In the genomic region with DNA sequence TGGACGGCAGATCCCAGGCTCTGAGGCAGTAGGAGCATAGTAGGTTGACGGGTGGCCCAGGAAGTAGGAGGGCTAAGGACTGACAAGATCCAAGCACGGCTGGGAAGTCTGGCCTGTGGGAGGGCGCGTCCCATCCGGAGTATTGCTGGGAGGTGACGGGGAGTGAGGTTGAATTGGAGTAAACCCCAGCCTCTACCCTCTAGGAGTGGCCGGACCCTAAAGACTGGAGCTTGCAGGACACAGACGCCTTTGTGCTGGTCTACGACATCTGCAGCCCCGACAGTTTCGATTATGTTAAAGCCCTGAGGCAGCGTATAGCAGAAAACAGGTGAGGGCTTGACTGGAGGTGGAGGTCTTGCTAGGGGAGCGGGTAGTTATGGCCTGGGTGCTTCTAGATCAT, we compare ENCODE assay signal across 8 mouse cellular contexts. TPM values are rescaled to one million over a fixed set of nuclear protein-coding genes. Genes with fewer than 3 reads are reported as not detected.
DNase-seq lines count a peak whose midpoint lies in the region; ATAC-seq and TF ChIP-seq lines count a peak whose summit lies in the region.

No protein-coding gene starts in this region.

- WGBS in forebrain, embryonic 10.5 days, result 22% methylated on average over 14 of the region's 14 CpGs
- whole genome bisulfite sequencing in forebrain, postnatal 0 days, result 31% methylated on average over 14 of the region's 14 CpGs
- WGBS in kidney, embryonic 16.5 days, result 20% methylated on average over 14 of the region's 14 CpGs
- WGBS in stomach, embryonic 15.5 days, result 21% methylated on average over 14 of the region's 14 CpGs
- WGBS in stomach, postnatal 0 days, result 34% methylated on average over 14 of the region's 14 CpGs

- 0 out of 2 replicates have a peak overlapping the region, but pooled peaks have one; percentile 13 for H3K4me3 ChIP-seq in forebrain, embryonic 10.5 days
- no peak overlapping the region for H3K4me3 ChIP-seq in forebrain, postnatal 0 days (ENCODE audit: low read depth, low read length)
- no peak overlapping the region for H3K4me3 ChIP-seq in kidney, embryonic 16.5 days (ENCODE audit: low read length)
- H3K4me3 ChIP-seq in stomach, embryonic 15.5 days (replicated peaks), result 0 out of 2 replicates have a peak overlapping the region, but pooled peaks have one; percentile 2
- no peak overlapping the region for H3K4me3 ChIP-seq in stomach, postnatal 0 days (ENCODE audit: low read depth, low read length)

- H3K4me1 ChIP-seq in forebrain, embryonic 10.5 days, result peaks cover 86% of the 10 kb centered on the region
- peaks cover 27% of the 10 kb centered on the region for H3K4me1 ChIP-seq in forebrain, postnatal 0 days (ENCODE audit: insufficient read depth)
- peaks cover 68% of the 10 kb centered on the region for H3K4me1 ChIP-seq in kidney, embryonic 16.5 days (ENCODE audit: insufficient read depth, low read length)
- peaks cover 64% of the 10 kb centered on the region for H3K4me1 ChIP-seq in stomach, embryonic 15.5 days
- peaks cover 23% of the 10 kb centered on the region for H3K4me1 ChIP-seq in stomach, postnatal 0 days (replicated peaks; ENCODE audit: control insufficient read depth, insufficient read depth)

- DNase-seq in forebrain, embryonic 10.5 days (ENCODE audit: extremely low spot score, low spot score), result peak; percentile 28
- DNase-seq in forebrain, postnatal 0 days, result no peak
- DNase-seq in kidney, adult 18-20 months, result no peak
- DNase-seq in stomach, postnatal 0 days (ENCODE audit: low spot score), result no peak
- DNase-seq in testis, postnatal 14 days (ENCODE audit: low spot score), result peak; percentile 45
- no peak for DNase-seq in adipocyte (ENCODE audit: low spot score)

- no peak overlapping the region for H3K27ac ChIP-seq in forebrain, embryonic 10.5 days
- no peak overlapping the region for H3K27ac ChIP-seq in forebrain, postnatal 0 days (ENCODE audit: low read depth, low read length)
- no peak overlapping the region for H3K27ac ChIP-seq in kidney, embryonic 16.5 days (ENCODE audit: low read length)
- no peak overlapping the region for H3K27ac ChIP-seq in stomach, embryonic 15.5 days
- no peak overlapping the region for H3K27ac ChIP-seq in stomach, postnatal 0 days (replicated peaks)

- TF ChIP-seq EP300 in stomach, postnatal 0 days (optimal IDR thresholded peaks at IDR 0.05), result no peak

- H3K27me3 ChIP-seq in forebrain, embryonic 10.5 days (ENCODE audit: poor library complexity, severe bottlenecking), result peaks cover 96% of the 10 kb centered on the region
- peaks cover 50% of the 10 kb centered on the region for H3K27me3 ChIP-seq in forebrain, postnatal 0 days (ENCODE audit: insufficient read depth, low read length)
- peaks cover 48% of the 10 kb centered on the region for H3K27me3 ChIP-seq in kidney, embryonic 16.5 days (ENCODE audit: insufficient read depth, low read length)
- peaks cover 64% of the 10 kb centered on the region for H3K27me3 ChIP-seq in stomach, embryonic 15.5 days (replicated peaks)
- H3K27me3 ChIP-seq in stomach, postnatal 0 days (ENCODE audit: control insufficient read depth, insufficient read depth, low read length), result peaks cover 10% of the 10 kb centered on the region; the same call in 1 of the 2 replicates

- peaks cover 10% of the 10 kb centered on the region; the same call in 1 of the 2 replicates for H3K36me3 ChIP-seq in forebrain, embryonic 10.5 days (replicated peaks)
- peaks cover 8% of the 10 kb centered on the region; the same call in 1 of the 2 replicates for H3K36me3 ChIP-seq in forebrain, postnatal 0 days (ENCODE audit: insufficient read depth)
- no peaks in the 10 kb centered on the region for H3K36me3 ChIP-seq in kidney, embryonic 16.5 days (ENCODE audit: insufficient read depth, low read length)
- no peaks in the 10 kb centered on the region for H3K36me3 ChIP-seq in stomach, embryonic 15.5 days
- peaks cover 3% of the 10 kb centered on the region; the same call in 1 of the 2 replicates for H3K36me3 ChIP-seq in stomach, postnatal 0 days (ENCODE audit: control insufficient read depth, insufficient read depth, low read length)

- H3K4me2 ChIP-seq in forebrain, postnatal 0 days (ENCODE audit: low read depth), result no peak overlapping the region
- 0 out of 2 replicates have a peak overlapping the region, but pooled peaks have one; percentile 7 for H3K4me2 ChIP-seq in kidney, embryonic 16.5 days (replicated peaks; ENCODE audit: low read depth, low read length)
- H3K4me2 ChIP-seq in stomach, embryonic 15.5 days, result no peak overlapping the region; the same call in 1 of the 2 replicates
- no peak overlapping the region; the same call in 1 of the 2 replicates for H3K4me2 ChIP-seq in stomach, postnatal 0 days (replicated peaks; ENCODE audit: low read depth)

- ATAC-seq in forebrain, postnatal 0 days, result no peak
- ATAC-seq in kidney, embryonic 16.5 days (ENCODE audit: low FRiP score, low TSS enrichment), result no peak
- ATAC-seq in stomach, embryonic 15.5 days (ENCODE audit: insufficient read depth, low FRiP score, low read depth), result no peak
- no peak for ATAC-seq in stomach, postnatal 0 days (ENCODE audit: low FRiP score, low TSS enrichment)

- no peaks in the 10 kb centered on the region for H3K9me3 ChIP-seq in forebrain, embryonic 10.5 days
- no peaks in the 10 kb centered on the region for H3K9me3 ChIP-seq in forebrain, postnatal 0 days (ENCODE audit: low read length)
- H3K9me3 ChIP-seq in kidney, embryonic 16.5 days (ENCODE audit: low read length), result no peaks in the 10 kb centered on the region
- H3K9me3 ChIP-seq in stomach, embryonic 15.5 days, result no peaks in the 10 kb centered on the region
- no peaks in the 10 kb centered on the region for H3K9me3 ChIP-seq in stomach, postnatal 0 days (ENCODE audit: control insufficient read depth, low read length)

- no peak for TF ChIP-seq CTCF in forebrain, postnatal 0 days (IDR thresholded peaks at IDR 0.05; ENCODE audit: low read depth)
- no peak for TF ChIP-seq CTCF in stomach, postnatal 0 days (IDR thresholded peaks at IDR 0.05; ENCODE audit: low read depth)

- H3K9ac ChIP-seq in forebrain, postnatal 0 days, result no peak overlapping the region
- H3K9ac ChIP-seq in kidney, embryonic 16.5 days (replicated peaks; ENCODE audit: low read length), result no peak overlapping the region
- no peak overlapping the region for H3K9ac ChIP-seq in stomach, embryonic 15.5 days
- H3K9ac ChIP-seq in stomach, postnatal 0 days (ENCODE audit: low read length), result no peak overlapping the region

RNA-seq across cellular contexts. Expression of gene Rasl10a, which starts 1.3 kb away (rescaled TPM):
- polyA plus RNA-seq in forebrain, embryonic 10.5 days (2016; fragmentation: Nextera tagmentation; extraction: Ambion mirVana), result 0.60 and 0.77 TPM in 2 replicates
- total RNA-seq in forebrain, postnatal 0 days (2014; rRNA removed), result 2.3 and 6.8 TPM in 2 replicates
- 4.5 and 5.3 TPM in 2 replicates for polyA plus RNA-seq in forebrain, postnatal 0 days (2015; fragmentation: Nextera tagmentation; extraction: Ambion mirVana)
- 2.9 and 3.0 TPM in 2 replicates for polyA plus RNA-seq in kidney, embryonic 16.5 days (2015; fragmentation: Nextera tagmentation; extraction: Ambion mirVana)
- polyA plus RNA-seq in stomach, embryonic 15.5 days (2015; fragmentation: Nextera tagmentation; extraction: Ambion mirVana), result 0.71 and 1.3 TPM in 2 replicates
- polyA plus RNA-seq in stomach, postnatal 0 days (2015; fragmentation: Nextera tagmentation; extraction: Ambion mirVana), result 1.6 and 1.9 TPM in 2 replicates

RNA-seq across cellular contexts. Expression of gene Gas2l1, which starts 5.9 kb away (rescaled TPM):
- polyA plus RNA-seq in forebrain, embryonic 10.5 days (2016; fragmentation: Nextera tagmentation; extraction: Ambion mirVana), result 20.0 and 20.9 TPM in 2 replicates
- 25.9 and 30.7 TPM in 2 replicates for total RNA-seq in forebrain, postnatal 0 days (2014; rRNA removed)
- 18.7 and 23.3 TPM in 2 replicates for polyA plus RNA-seq in forebrain, postnatal 0 days (2015; fragmentation: Nextera tagmentation; extraction: Ambion mirVana)
- 28.4 and 28.7 TPM in 2 replicates for polyA plus RNA-seq in kidney, embryonic 16.5 days (2015; fragmentation: Nextera tagmentation; extraction: Ambion mirVana)
- polyA plus RNA-seq in stomach, embryonic 15.5 days (2015; fragmentation: Nextera tagmentation; extraction: Ambion mirVana), result 26.3 and 28.9 TPM in 2 replicates
- polyA plus RNA-seq in stomach, postnatal 0 days (2015; fragmentation: Nextera tagmentation; extraction: Ambion mirVana), result 21.4 and 24.8 TPM in 2 replicates

RNA-seq across cellular contexts. Expression of gene Rhbdd3, which starts 39.5 kb away (rescaled TPM):
- 29.7 and 31.6 TPM in 2 replicates for polyA plus RNA-seq in forebrain, embryonic 10.5 days (2016; fragmentation: Nextera tagmentation; extraction: Ambion mirVana)
- total RNA-seq in forebrain, postnatal 0 days (2014; rRNA removed), result 31.0 and 34.5 TPM in 2 replicates
- polyA plus RNA-seq in forebrain, postnatal 0 days (2015; fragmentation: Nextera tagmentation; extraction: Ambion mirVana), result 33.3 and 36.6 TPM in 2 replicates
- polyA plus RNA-seq in kidney, embryonic 16.5 days (2015; fragmentation: Nextera tagmentation; extraction: Ambion mirVana), result 35.1 and 39.0 TPM in 2 replicates
- 27.0 and 28.4 TPM in 2 replicates for polyA plus RNA-seq in stomach, embryonic 15.5 days (2015; fragmentation: Nextera tagmentation; extraction: Ambion mirVana)
- polyA plus RNA-seq in stomach, postnatal 0 days (2015; fragmentation: Nextera tagmentation; extraction: Ambion mirVana), result 19.1 and 19.6 TPM in 2 replicates

RNA-seq across cellular contexts. Expression of gene Ewsr1, which starts 39.8 kb away (rescaled TPM):
- polyA plus RNA-seq in forebrain, embryonic 10.5 days (2016; fragmentation: Nextera tagmentation; extraction: Ambion mirVana), result 896 and 966 TPM in 2 replicates
- total RNA-seq in forebrain, postnatal 0 days (2014; rRNA removed), result 271 and 355 TPM in 2 replicates
- 362 and 390 TPM in 2 replicates for polyA plus RNA-seq in forebrain, postnatal 0 days (2015; fragmentation: Nextera tagmentation; extraction: Ambion mirVana)
- polyA plus RNA-seq in kidney, embryonic 16.5 days (2015; fragmentation: Nextera tagmentation; extraction: Ambion mirVana), result 859 and 884 TPM in 2 replicates
- polyA plus RNA-seq in stomach, embryonic 15.5 days (2015; fragmentation: Nextera tagmentation; extraction: Ambion mirVana), result 605 and 630 TPM in 2 replicates
- 231 and 235 TPM in 2 replicates for polyA plus RNA-seq in stomach, postnatal 0 days (2015; fragmentation: Nextera tagmentation; extraction: Ambion mirVana)

Comparison
In these comparisons a context has a peak if more than half of its experiments do, and no peak if none do; other contexts are left out.
1. DNase-seq: peak in forebrain, embryonic 10.5 days (single experiment) and testis, postnatal 14 days (single experiment); none in forebrain, postnatal 0 days (single experiment), kidney, adult 18-20 months (single experiment), stomach, postnatal 0 days (single experiment) and adipocyte (single experiment).
2. H3K4me3 ChIP-seq: peak in forebrain, embryonic 10.5 days (single experiment) and stomach, embryonic 15.5 days (single experiment); none in forebrain, postnatal 0 days (single experiment), kidney, embryonic 16.5 days (single experiment) and stomach, postnatal 0 days (single experiment).